17 mouse cellular contexts compared by ENCODE assay signal in genomic region chr2:13297733-13298132, GRCm38 (mm10). TPM values are rescaled to one million over a fixed set of nuclear protein-coding genes. Genes with fewer than 3 reads are reported as not detected.
DNase-seq lines count a peak whose midpoint lies in the region; ATAC-seq and TF ChIP-seq lines count a peak whose summit lies in the region.
"Had no signal": no experiment of that assay in that cellular context is flagged by ENCODE, and none has a peak within 500 bp of the region (broad histone marks: within the 10 kb centered on the region; RNA-seq: fewer than 3 reads in every experiment).

No protein-coding gene starts in this region.

- H3K4me3 ChIP-seq in forebrain, postnatal 0 days (ENCODE audit: low read depth, low read length), result no peak overlapping the region
- no peak overlapping the region for H3K4me3 ChIP-seq in forebrain, embryonic 16.5 days (replicated peaks; ENCODE audit: low read length)
- no peak overlapping the region for H3K4me3 ChIP-seq in midbrain, embryonic 13.5 days (replicated peaks)
- H3K4me3 ChIP-seq in midbrain, embryonic 15.5 days, result no peak overlapping the region
- H3K4me3 ChIP-seq: forebrain, embryonic 12.5 days; liver, embryonic 15.5 days had no signal

- no peaks in the 10 kb centered on the region for H3K36me3 ChIP-seq in forebrain, postnatal 0 days (ENCODE audit: insufficient read depth)
- H3K36me3 ChIP-seq in forebrain, embryonic 16.5 days (ENCODE audit: control insufficient read depth, insufficient read depth), result no peaks in the 10 kb centered on the region
- no peaks in the 10 kb centered on the region for H3K36me3 ChIP-seq in midbrain, embryonic 13.5 days
- no peaks in the 10 kb centered on the region for H3K36me3 ChIP-seq in midbrain, embryonic 15.5 days (replicated peaks)
- H3K36me3 ChIP-seq: forebrain, embryonic 12.5 days; liver, embryonic 15.5 days had no signal

- peak; percentile 20 for DNase-seq in forebrain, postnatal 0 days
- peak; percentile 12 for DNase-seq in retina, embryonic 14.5 days (ENCODE audit: low spot score)
- no peak for DNase-seq in spleen, postnatal 36 days (ENCODE audit: low spot score in 2 of 2)
- no peak for DNase-seq in lung, postnatal 4 days
- DNase-seq in urinary bladder, postnatal 4 days (ENCODE audit: low spot score in 2 of 2), result no peak
- DNase-seq: cerebellum, adult 11-12 months; kidney, adult 9 months; kidney, postnatal 4 days; left cerebral cortex, postnatal 4 days; lung, postnatal 14 days; right cerebral cortex, adult 18-20 months; spleen, adult 18-20 months had no signal

- no peak overlapping the region for H3K27ac ChIP-seq in forebrain, postnatal 0 days (ENCODE audit: low read depth, low read length)
- H3K27ac ChIP-seq in forebrain, embryonic 16.5 days (ENCODE audit: low read length), result no peak overlapping the region
- no peak overlapping the region for H3K27ac ChIP-seq in midbrain, embryonic 13.5 days
- H3K27ac ChIP-seq in midbrain, embryonic 15.5 days, result no peak overlapping the region
- H3K27ac ChIP-seq: forebrain, embryonic 12.5 days; liver, embryonic 15.5 days had no signal

- no peak overlapping the region for H3K4me2 ChIP-seq in forebrain, postnatal 0 days (ENCODE audit: low read depth)
- no peak overlapping the region for H3K4me2 ChIP-seq in forebrain, embryonic 16.5 days (ENCODE audit: low read length)
- H3K4me2 ChIP-seq in midbrain, embryonic 13.5 days (replicated peaks), result no peak overlapping the region
- H3K4me2 ChIP-seq in midbrain, embryonic 15.5 days, result no peak overlapping the region
- H3K4me2 ChIP-seq: forebrain, embryonic 12.5 days; liver, embryonic 15.5 days had no signal

- TF ChIP-seq CTCF in forebrain, postnatal 0 days (IDR thresholded peaks at IDR 0.05; ENCODE audit: low read depth), result no peak

- no peaks in the 10 kb centered on the region for H3K4me1 ChIP-seq in forebrain, postnatal 0 days (ENCODE audit: insufficient read depth)
- H3K4me1 ChIP-seq in forebrain, embryonic 16.5 days (replicated peaks; ENCODE audit: control insufficient read depth, insufficient read depth, low read length), result no peaks in the 10 kb centered on the region
- 0 out of 2 replicates have a peak, but pooled peaks cover 6% of the 10 kb centered on the region for H3K4me1 ChIP-seq in midbrain, embryonic 13.5 days (replicated peaks)
- no peaks in the 10 kb centered on the region for H3K4me1 ChIP-seq in midbrain, embryonic 15.5 days
- H3K4me1 ChIP-seq: forebrain, embryonic 12.5 days; liver, embryonic 15.5 days had no signal

- WGBS in forebrain, postnatal 0 days, result 52% methylated on average over 5 of the region's 5 CpGs
- 57% methylated on average over 5 of the region's 5 CpGs for WGBS in forebrain, embryonic 16.5 days
- 43% methylated on average over 5 of the region's 5 CpGs for WGBS in midbrain, embryonic 13.5 days
- WGBS in midbrain, embryonic 15.5 days, result 42% methylated on average over 5 of the region's 5 CpGs

- no peaks in the 10 kb centered on the region for H3K27me3 ChIP-seq in forebrain, postnatal 0 days (ENCODE audit: insufficient read depth, low read length)
- H3K27me3 ChIP-seq in forebrain, embryonic 16.5 days (replicated peaks; ENCODE audit: control insufficient read depth, insufficient read depth, low read length), result no peaks in the 10 kb centered on the region
- no peaks in the 10 kb centered on the region for H3K27me3 ChIP-seq in midbrain, embryonic 13.5 days
- no peaks in the 10 kb centered on the region for H3K27me3 ChIP-seq in midbrain, embryonic 15.5 days (replicated peaks)
- H3K27me3 ChIP-seq: forebrain, embryonic 12.5 days; liver, embryonic 15.5 days had no signal

- ATAC-seq in forebrain, postnatal 0 days, result peak; percentile 54
- no peak for ATAC-seq in forebrain, embryonic 16.5 days
- ATAC-seq in midbrain, embryonic 13.5 days, result 0 out of 2 replicates have a peak, but pooled peaks have one; percentile 38
- ATAC-seq in midbrain, embryonic 15.5 days (replicated peaks), result no peak

- H3K9me3 ChIP-seq in forebrain, postnatal 0 days (ENCODE audit: low read length), result no peaks in the 10 kb centered on the region
- H3K9me3 ChIP-seq in forebrain, embryonic 16.5 days (ENCODE audit: control insufficient read depth, low read length), result no peaks in the 10 kb centered on the region
- no peaks in the 10 kb centered on the region for H3K9me3 ChIP-seq in midbrain, embryonic 13.5 days
- no peaks in the 10 kb centered on the region for H3K9me3 ChIP-seq in midbrain, embryonic 15.5 days
- H3K9me3 ChIP-seq: forebrain, embryonic 12.5 days; liver, embryonic 15.5 days had no signal

- no peak overlapping the region for H3K9ac ChIP-seq in forebrain, postnatal 0 days
- no peak overlapping the region for H3K9ac ChIP-seq in forebrain, embryonic 16.5 days (replicated peaks; ENCODE audit: low read depth, low read length)
- no peak overlapping the region for H3K9ac ChIP-seq in midbrain, embryonic 13.5 days (replicated peaks)
- H3K9ac ChIP-seq in midbrain, embryonic 15.5 days, result no peak overlapping the region
- H3K9ac ChIP-seq: forebrain, embryonic 12.5 days; liver, embryonic 15.5 days had no signal

RNA-seq across cellular contexts. Expression of gene Rsu1, which starts 26.5 kb away (rescaled TPM):
- total RNA-seq in forebrain, postnatal 0 days (2014; rRNA removed), result 49.7 and 58.3 TPM in 2 replicates
- polyA plus RNA-seq in forebrain, postnatal 0 days (2015; fragmentation: Nextera tagmentation; extraction: Ambion mirVana), result 68.4 and 73.8 TPM in 2 replicates
- 54.4 and 61.2 TPM in 2 replicates for polyA plus RNA-seq in forebrain, embryonic 16.5 days (2015; fragmentation: Nextera tagmentation; extraction: Ambion mirVana)
- 49.0 and 50.8 TPM in 2 replicates for polyA plus RNA-seq in midbrain, embryonic 13.5 days (2015; fragmentation: Nextera tagmentation; extraction: Ambion mirVana)
- 59.0 and 63.0 TPM in 2 replicates for polyA plus RNA-seq in midbrain, embryonic 15.5 days (2015; fragmentation: Nextera tagmentation; extraction: Ambion mirVana)

Comparison
In these comparisons a context has a peak if more than half of its experiments do, and no peak if none do; other contexts are left out.
1. ATAC-seq: peak in forebrain, postnatal 0 days (single experiment) and midbrain, embryonic 13.5 days (single experiment); none in forebrain, embryonic 16.5 days (single experiment) and midbrain, embryonic 15.5 days (single experiment).
2. DNase-seq: peak in forebrain, postnatal 0 days (single experiment) and retina, embryonic 14.5 days (single experiment); none in spleen, postnatal 36 days (0 of 2), lung, postnatal 4 days (0 of 2) and urinary bladder, postnatal 4 days (0 of 2).